Mouse (Mus musculus) mesoderm, embryonic 11.5 days (tissue): Measurements from ENCODE around the gene Ryk.

Experiments
- DNase-seq: peaks from one replicate; pipeline ENCODE4 v3.0.0-alpha.2; 2012; ENCODE audit warnings: low read depth, low spot score

The Ryk gene

GRCm38 (mm10) chr9:102948706-102949105 lies 114.0 kb downstream of the Ryk start:
- no peak for DNase-seq

DNA sequence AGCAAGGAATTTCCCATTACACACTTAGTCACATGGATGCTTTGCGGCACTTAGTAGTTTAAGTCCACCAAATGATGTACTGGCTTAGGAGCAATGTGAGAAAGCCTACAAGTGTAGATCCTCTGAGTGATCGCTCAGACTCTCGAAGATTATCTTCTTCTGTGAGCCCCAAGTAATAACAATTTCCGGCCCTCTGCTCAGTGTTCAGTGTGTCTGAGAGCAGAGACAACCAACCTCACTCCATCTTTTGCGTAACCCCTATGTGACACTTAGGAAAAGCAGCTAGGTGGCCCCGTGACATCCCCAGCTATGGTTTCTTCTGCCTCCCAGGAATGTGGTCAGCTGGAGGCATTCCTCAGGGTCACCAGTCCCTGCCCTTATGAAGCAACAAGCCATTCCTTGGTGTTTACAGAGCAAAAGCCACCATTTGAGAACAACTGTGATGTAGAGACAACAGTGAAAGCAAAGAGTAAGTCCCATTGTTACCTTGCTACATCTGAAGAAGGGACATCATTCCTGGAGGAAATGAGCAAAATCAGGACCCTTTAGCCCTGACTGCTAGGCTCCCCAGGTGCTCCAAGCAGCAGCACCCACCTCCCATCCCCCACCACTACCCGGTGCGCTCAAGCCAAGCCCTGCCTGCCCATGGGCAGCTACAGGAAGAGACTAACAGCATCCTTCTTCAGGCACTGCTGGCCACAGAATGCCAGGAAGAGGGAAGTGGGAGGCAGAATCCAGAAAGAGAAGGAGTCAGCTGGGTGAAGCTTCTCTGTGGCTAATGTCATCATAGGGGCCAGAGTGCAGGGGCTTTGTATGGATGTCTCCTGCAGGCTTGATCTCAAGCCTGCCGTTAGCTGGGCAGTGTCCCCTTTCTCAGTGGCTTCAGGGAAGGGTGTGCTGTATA lies 116.6 kb downstream of the Ryk start:
- DNase-seq: no peak

- no peak for DNase-seq
These were observed 121.1 kb downstream of the Ryk start for GRCm38 (mm10) chr9:102955866-102956265.
